Mouse (Mus musculus) hindbrain, embryonic 12.5 days (tissue): Measurements from ENCODE around the gene Tpcn1. TPM values are rescaled to one million over a fixed set of nuclear protein-coding genes. Genes with fewer than 3 reads are reported as not detected.
A peak's percentile ranks its signal among the peaks of the same experiment; 100 is the strongest.

Source experiments
- ATAC-seq: fragments of 200-750 bp; cut with Nextera tagmentation; 2 replicates; pipeline ENCODE4 v1.8.0; 2017; ENCODE audit warnings: moderate TSS enrichment; ENCODE audit not compliant: low FRiP score
- H3K27ac ChIP-seq: fragments of 300-500 bp; sonication (generic); 2 replicates; pipeline ENCODE4 v1.5.1; 2016; ENCODE audit warnings: mild to moderate bottlenecking
- H3K27me3 ChIP-seq: fragments of 300-500 bp; sonication (generic); 2 replicates; pipeline ENCODE4 v1.6.1; 2016; ENCODE audit warnings: mild to moderate bottlenecking
- H3K36me3 ChIP-seq: fragments of 300-500 bp; sonication (generic); 2 replicates; pipeline ENCODE4 v1.6.1; 2016; ENCODE audit warnings: mild to moderate bottlenecking
- H3K4me1 ChIP-seq: fragments of 300-500 bp; sonication (generic); 2 replicates; pipeline ENCODE4 v1.6.1; 2016
- H3K4me2 ChIP-seq: fragments of 300-500 bp; sonication (generic); replicated peaks from 2 replicates; pipeline ENCODE4 v1.6.1; 2016; ENCODE audit warnings: mild to moderate bottlenecking
- H3K4me3 ChIP-seq: fragments of 300-500 bp; sonication (generic); 2 replicates; pipeline ENCODE4 v1.5.1; 2016; ENCODE audit warnings: mild to moderate bottlenecking
- H3K9ac ChIP-seq: fragments of 300-500 bp; sonication (generic); 2 replicates; pipeline ENCODE4 v1.6.1; 2016; ENCODE audit warnings: mild to moderate bottlenecking, moderate library complexity
- H3K9me3 ChIP-seq: fragments of 300-500 bp; sonication (generic); replicated peaks from 2 replicates; pipeline ENCODE4 v1.6.1; 2016; ENCODE audit warnings: mild to moderate bottlenecking
- WGBS: fragments of 180-500 bp; shearing (Covaris S2); methylation state at CpG from one replicate; pipeline ENCODE4 v1.1.7; 2016; 5-methylcytosine and 5-hydroxymethylcytosine counted together
- polyA plus RNA-seq: library from polyadenylated mRNA; unstranded; fragments of >200 nt; fragmentation: Nextera tagmentation; extraction: Ambion mirVana; gene quantifications from 2 replicates; pipeline ENCODE4 v1.2.1, GENCODE M21; 2016

The Tpcn1 gene
- polyA plus RNA-seq, 1 experiment from 2014 or later, result 19.2 TPM

GRCm38 (mm10) chr5:120534071-120534685 is 54.3 kb downstream of the Tpcn1 start:
- Histone ChIP-seq H3K4me2 (no peak overlapping the region), H3K4me1 (peaks cover 25% of the 10 kb centered on the region), H3K27ac (peak overlapping the region; percentile 55; the same call in 1 of the 2 replicates), H3K9me3 (no peaks in the 10 kb centered on the region), H3K36me3 (peaks cover 10% of the 10 kb centered on the region), H3K9ac (no peak overlapping the region), H3K4me3 (no peak overlapping the region), H3K27me3 (no peaks in the 10 kb centered on the region)
- WGBS, result 57% methylated on average over 15 of the region's 15 CpGs
- ATAC-seq, result no peak

DNA sequence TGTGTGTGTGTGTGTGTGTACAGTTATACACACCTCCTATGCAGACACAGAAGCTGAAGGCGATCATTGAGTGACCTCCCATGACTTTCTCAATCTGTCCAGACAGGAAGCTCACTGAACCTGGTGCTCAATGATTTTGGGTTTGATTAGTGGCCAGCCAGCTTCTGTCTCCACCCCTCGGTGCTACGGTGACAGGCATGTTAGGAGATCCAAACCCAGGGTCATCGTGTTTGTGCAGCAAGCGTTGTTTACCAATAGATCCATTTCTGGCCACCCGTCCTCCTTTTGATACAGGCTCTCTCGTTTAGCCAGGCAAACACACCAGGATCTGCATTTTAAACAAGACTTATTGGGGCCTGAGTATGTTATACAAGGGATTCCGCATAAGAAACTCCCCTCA is 56.8 kb downstream of the Tpcn1 start:
- no peak overlapping the region for H3K4me2 ChIP-seq
- H3K4me1 ChIP-seq, result peaks cover 25% of the 10 kb centered on the region
- no peak for ATAC-seq
- WGBS, result 91% methylated on average over 8 of the region's 8 CpGs
- H3K4me3 ChIP-seq, result no peak overlapping the region
- no peaks in the 10 kb centered on the region for H3K27me3 ChIP-seq
- no peak overlapping the region for H3K9ac ChIP-seq
- H3K27ac ChIP-seq, result no peak overlapping the region
- no peaks in the 10 kb centered on the region for H3K9me3 ChIP-seq
- no peaks in the 10 kb centered on the region for H3K36me3 ChIP-seq

- Histone ChIP-seq H3K27ac (no peak overlapping the region), H3K27me3 (no peaks in the 10 kb centered on the region), H3K9me3 (no peaks in the 10 kb centered on the region), H3K4me2 (no peak overlapping the region), H3K4me1 (no peaks in the 10 kb centered on the region), H3K4me3 (no peak overlapping the region), H3K9ac (no peak overlapping the region), H3K36me3 (no peaks in the 10 kb centered on the region)
- ATAC-seq, result no peak
- 89% methylated on average over 15 of the region's 20 CpGs for WGBS
Observed at GRCm38 (mm10) chr5:120527296-120527964, 61.0 kb downstream of the Tpcn1 start.

DNA sequence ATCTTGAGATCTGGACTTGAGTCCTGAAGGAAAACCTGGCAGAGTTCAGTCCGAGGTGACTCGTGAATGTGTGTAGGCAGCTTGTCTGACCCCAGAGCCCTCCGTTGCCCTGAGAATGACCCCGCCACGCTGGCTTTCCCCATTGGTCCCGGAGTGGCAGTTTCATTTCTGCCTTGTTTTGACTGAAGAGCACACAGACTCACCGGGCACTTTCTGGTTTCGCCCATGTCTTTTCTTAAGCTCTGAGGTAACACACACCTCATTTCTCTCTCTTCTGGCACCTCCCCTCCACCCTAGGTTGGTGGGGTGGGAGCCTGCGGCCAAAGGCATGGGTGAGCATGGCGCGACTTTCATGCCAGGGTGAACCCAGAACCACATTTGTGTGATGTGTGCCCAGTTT is 62.2 kb downstream of the Tpcn1 start:
- H3K36me3 ChIP-seq, result no peaks in the 10 kb centered on the region
- H3K27me3 ChIP-seq, result no peaks in the 10 kb centered on the region
- H3K9me3 ChIP-seq, result no peaks in the 10 kb centered on the region
- no peaks in the 10 kb centered on the region for H3K4me1 ChIP-seq
- 71% methylated on average over 11 of the region's 11 CpGs for whole genome bisulfite sequencing
- H3K4me3 ChIP-seq, result no peak overlapping the region
- no peak overlapping the region for H3K4me2 ChIP-seq
- no peak overlapping the region for H3K9ac ChIP-seq
- no peak for ATAC-seq
- H3K27ac ChIP-seq, result no peak overlapping the region

- H3K36me3 ChIP-seq, result no peaks in the 10 kb centered on the region
- no peak overlapping the region for H3K27ac ChIP-seq
- H3K4me3 ChIP-seq, result no peak overlapping the region
- H3K9ac ChIP-seq, result no peak overlapping the region
- no peak for ATAC-seq
- no peak overlapping the region for H3K4me2 ChIP-seq
- WGBS, result 37% methylated on average over 5 of the region's 5 CpGs
- H3K4me1 ChIP-seq, result no peaks in the 10 kb centered on the region
- no peaks in the 10 kb centered on the region for H3K27me3 ChIP-seq
- no peaks in the 10 kb centered on the region for H3K9me3 ChIP-seq
Observed at GRCm38 (mm10) chr5:120525737-120526136, 62.7 kb downstream of the Tpcn1 start.

GRCm38 (mm10) chr5:120524736-120525135 is 63.7 kb downstream of the Tpcn1 start:
- Histone ChIP-seq H3K27ac (no peak overlapping the region), H3K4me2 (no peak overlapping the region), H3K9me3 (no peaks in the 10 kb centered on the region), H3K4me1 (no peaks in the 10 kb centered on the region), H3K9ac (no peak overlapping the region), H3K36me3 (no peaks in the 10 kb centered on the region), H3K4me3 (no peak overlapping the region), H3K27me3 (no peaks in the 10 kb centered on the region)
- no peak for ATAC-seq
- WGBS, result 89% methylated on average over 2 of the region's 2 CpGs

DNA sequence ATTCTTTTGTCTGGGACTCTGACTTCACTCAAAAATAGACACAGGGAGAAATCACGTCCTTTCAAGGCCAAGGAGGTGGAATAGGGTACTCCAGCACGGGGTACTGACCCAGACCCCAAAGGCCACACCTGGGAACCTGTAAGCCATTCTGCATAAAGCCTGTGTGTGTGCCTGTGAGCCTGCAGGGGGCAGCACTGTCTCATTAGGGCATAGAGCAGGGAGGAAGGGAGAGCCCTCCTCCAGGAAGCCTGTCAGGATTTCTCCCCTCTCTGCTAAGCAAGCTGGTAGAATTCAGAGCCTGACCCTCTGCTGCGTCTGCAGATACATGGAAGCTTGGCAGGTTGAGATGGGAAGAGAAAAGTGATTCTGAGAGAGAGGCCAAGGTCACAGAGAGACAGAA is 65.8 kb downstream of the Tpcn1 start:
- H3K4me3 ChIP-seq, result no peak overlapping the region
- no peak for ATAC-seq
- H3K4me1 ChIP-seq, result no peaks in the 10 kb centered on the region
- no peak overlapping the region for H3K9ac ChIP-seq
- no peaks in the 10 kb centered on the region for H3K27me3 ChIP-seq
- H3K27ac ChIP-seq, result no peak overlapping the region
- H3K36me3 ChIP-seq, result no peaks in the 10 kb centered on the region
- H3K9me3 ChIP-seq, result no peaks in the 10 kb centered on the region
- H3K4me2 ChIP-seq, result no peak overlapping the region
- WGBS, result 74% methylated on average over 3 of the region's 3 CpGs

DNA sequence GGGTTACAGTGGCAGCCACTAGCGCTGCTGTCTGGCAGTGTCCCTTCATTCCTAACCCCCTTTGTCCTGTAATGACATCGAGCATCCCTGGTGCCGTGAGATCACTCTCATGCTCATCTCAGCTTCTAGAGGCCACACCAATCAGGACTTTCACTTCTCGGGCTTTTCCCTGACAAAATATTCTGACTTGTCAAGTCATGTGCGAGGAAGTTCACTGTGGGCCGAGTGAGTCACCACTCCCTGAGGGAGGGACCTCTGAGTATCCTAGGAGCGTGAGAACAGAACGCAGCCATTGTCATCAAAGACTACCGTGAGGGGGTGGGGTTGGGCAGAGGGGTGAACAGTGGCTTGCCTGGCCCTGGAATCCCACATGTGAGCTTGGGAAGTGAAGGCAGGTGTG is 70.9 kb downstream of the Tpcn1 start:
- no peaks in the 10 kb centered on the region for H3K9me3 ChIP-seq
- H3K36me3 ChIP-seq, result no peaks in the 10 kb centered on the region
- no peak overlapping the region for H3K27ac ChIP-seq
- no peaks in the 10 kb centered on the region for H3K27me3 ChIP-seq
- no peak overlapping the region for H3K9ac ChIP-seq
- WGBS, result 40% methylated on average over 9 of the region's 9 CpGs
- no peak overlapping the region for H3K4me3 ChIP-seq
- H3K4me1 ChIP-seq, result peaks cover 28% of the 10 kb centered on the region
- ATAC-seq, result no peak
- H3K4me2 ChIP-seq, result no peak overlapping the region

DNA sequence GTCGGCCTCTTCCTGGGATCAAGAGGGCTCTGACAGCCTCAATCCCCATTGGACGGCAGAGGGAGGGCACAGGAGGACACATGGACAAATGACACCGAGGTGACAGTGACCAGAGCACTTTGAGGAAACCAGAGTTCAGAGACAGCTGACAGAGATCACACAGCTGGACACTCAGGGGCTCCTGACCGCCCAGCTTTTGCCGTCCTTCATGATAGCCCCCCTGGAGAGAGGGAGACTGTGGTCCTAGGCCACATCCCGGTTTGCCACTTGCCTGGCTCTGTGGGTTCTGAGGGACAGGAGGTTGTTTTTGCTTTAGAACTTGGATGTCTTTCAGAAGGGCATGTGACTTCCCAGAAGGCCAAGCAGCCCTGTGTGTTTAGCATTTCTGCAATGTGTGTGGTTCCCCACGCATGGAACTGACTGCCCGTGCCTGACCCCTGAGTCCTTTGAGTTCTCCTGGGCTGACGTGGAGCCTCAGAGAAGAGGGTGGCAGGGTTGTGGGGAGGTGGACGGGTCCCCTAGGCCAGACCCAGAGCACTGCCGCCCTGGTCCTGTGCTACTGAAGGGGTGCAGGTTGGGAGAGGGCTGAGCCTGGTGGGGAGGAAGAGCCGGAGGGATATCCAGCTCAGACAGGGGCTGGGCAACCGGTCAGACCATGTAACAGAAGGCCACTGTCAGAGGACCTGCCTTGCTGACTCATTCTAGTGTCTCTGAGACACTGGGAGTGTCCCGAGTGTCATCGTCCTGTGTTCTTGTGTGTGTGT is 72.1 kb downstream of the Tpcn1 start:
- H3K9ac ChIP-seq, result no peak overlapping the region
- no peaks in the 10 kb centered on the region for H3K36me3 ChIP-seq
- WGBS, result 58% methylated on average over 15 of the region's 15 CpGs
- no peak overlapping the region for H3K27ac ChIP-seq
- peaks cover 10% of the 10 kb centered on the region for H3K27me3 ChIP-seq
- H3K9me3 ChIP-seq, result no peaks in the 10 kb centered on the region
- no peak overlapping the region for H3K4me3 ChIP-seq
- no peak for ATAC-seq
- no peak overlapping the region for H3K4me2 ChIP-seq
- peaks cover 31% of the 10 kb centered on the region for H3K4me1 ChIP-seq

DNA sequence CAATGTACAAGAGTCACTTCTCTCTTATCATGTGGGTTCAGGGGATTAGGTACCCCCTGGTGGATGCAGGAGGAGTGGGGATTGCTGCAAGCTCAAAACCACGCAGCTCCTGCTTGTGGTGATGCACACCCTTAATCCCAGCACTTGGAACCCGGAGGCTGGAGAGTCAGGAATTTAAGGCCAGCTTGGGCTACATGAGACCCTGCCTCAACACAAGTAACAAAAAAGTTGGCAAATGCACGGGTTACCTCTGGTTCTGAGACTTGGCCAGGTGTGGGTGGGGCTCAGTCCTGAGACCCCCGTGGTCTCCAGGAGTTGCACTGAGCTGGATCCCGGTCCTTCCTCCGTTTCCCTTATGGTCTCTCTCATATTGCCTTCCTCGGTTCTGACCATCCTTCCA is 73.0 kb downstream of the Tpcn1 start:
- Histone ChIP-seq H3K4me1 (peaks cover 37% of the 10 kb centered on the region), H3K36me3 (no peaks in the 10 kb centered on the region), H3K4me2 (no peak overlapping the region), H3K9ac (no peak overlapping the region), H3K4me3 (no peak overlapping the region), H3K27ac (no peak overlapping the region), H3K27me3 (peaks cover 12% of the 10 kb centered on the region), H3K9me3 (no peaks in the 10 kb centered on the region)
- 77% methylated on average over 7 of the region's 7 CpGs for WGBS
- no peak for ATAC-seq

DNA sequence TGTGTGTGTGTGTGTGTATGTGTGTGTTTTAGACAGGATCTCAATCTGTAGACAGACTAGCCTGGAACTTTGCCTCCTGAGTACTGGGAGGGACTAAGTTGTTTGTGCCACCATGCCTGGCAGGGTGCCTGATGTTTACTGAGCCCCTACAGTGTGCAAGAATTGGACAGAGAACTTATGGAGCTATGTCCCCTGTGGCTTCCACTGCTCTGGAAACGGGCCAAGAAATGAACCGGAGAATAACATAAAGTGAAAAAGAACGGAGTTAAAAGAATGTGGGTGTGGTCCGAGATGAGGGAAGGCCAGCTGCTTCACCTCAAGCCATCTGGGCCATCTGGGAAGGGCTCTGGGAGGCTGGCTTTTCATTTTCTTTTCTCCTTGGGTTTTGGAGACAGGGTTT is 73.7 kb downstream of the Tpcn1 start:
- ATAC-seq, result no peak; the same call in 1 of the 2 replicates
- Histone ChIP-seq H3K4me2 (no peak overlapping the region), H3K4me1 (peaks cover 37% of the 10 kb centered on the region), H3K27me3 (peaks cover 12% of the 10 kb centered on the region), H3K9me3 (no peaks in the 10 kb centered on the region), H3K36me3 (no peaks in the 10 kb centered on the region), H3K27ac (peak overlapping the region; percentile 17; the same call in 1 of the 2 replicates), H3K9ac (no peak overlapping the region), H3K4me3 (no peak overlapping the region)
- 13% methylated on average over 4 of the region's 4 CpGs for WGBS

- Histone ChIP-seq H3K4me3 (no peak overlapping the region), H3K27ac (peak overlapping the region; percentile 17; the same call in 1 of the 2 replicates), H3K4me1 (peaks cover 37% of the 10 kb centered on the region), H3K36me3 (no peaks in the 10 kb centered on the region), H3K4me2 (no peak overlapping the region), H3K9me3 (no peaks in the 10 kb centered on the region), H3K9ac (no peak overlapping the region), H3K27me3 (peaks cover 12% of the 10 kb centered on the region)
- 84% methylated on average over 9 of the region's 9 CpGs for WGBS
- no peak for ATAC-seq
Observed at GRCm38 (mm10) chr5:120514031-120514677, 74.3 kb downstream of the Tpcn1 start.
